Mouse (Mus musculus) left cerebral cortex, postnatal 25 days (tissue): ENCODE data around the gene Trpc1. TPM values are rescaled to one million over a fixed set of nuclear protein-coding genes. Genes with fewer than 3 reads are reported as not detected.

Experiments used
- DNase-seq, 2 experiments: peaks; one replicate each; pipeline ENCODE4 v3.0.0; 2022; ENCODE audit warnings: low spot score in 2 of 2, mixed read lengths in 1 of 2
- intact Hi-C: fragments of 180-260 bp; cut with DNase I; formaldehyde crosslinking; loops from one replicate; pipeline ENCODE4 v1.15.1; 2025
- total RNA-seq, 2 experiments: library from RNA; stranded (reverse); gene quantifications; 2 replicates each; pipeline ENCODE4 v1.2.3; 2021

Trpc1 gene
- total RNA-seq, 2 experiments from 2014 or later = 46.4 to 48.6 TPM

GRCm38 (mm10) chr9:95657941-95658340 lies 92.2 kb downstream of the Trpc1 start:
- intact Hi-C loops = no loop called here

More at GRCm38 (mm10) chr9:95657941-95658340, 92.2 kb downstream of the Trpc1 start:
- DNase-seq = no peak

Other genes with a start within 250 kb of the Trpc1 start
- 10 to 100 TPM; 62.7 to 64.3 TPM for gene U2surp, start 238.4 kb downstream of the Trpc1 start, total RNA-seq
- 10 to 100 TPM; 39.1 to 40.7 TPM for gene Paqr9, start 190.7 kb downstream of the Trpc1 start, total RNA-seq
- 1 to 10 TPM; 2.4 to 2.8 TPM for gene Pcolce2, start 112.8 kb downstream of the Trpc1 start, total RNA-seq
- 1 to 10 TPM; 6.2 to 6.4 TPM for gene Pls1, start 94.9 kb upstream of the Trpc1 start, total RNA-seq
- gene Atr, start 107.2 kb upstream of the Trpc1 start, total RNA-seq = 10 to 100 TPM in 1 of 2 experiments, 1 to 10 TPM in 1; 10.0 to 13.0 TPM
- 10 to 100 TPM; 23.0 to 25.5 TPM for gene Xrn1, start 204.4 kb upstream of the Trpc1 start, total RNA-seq